Mouse (Mus musculus) thymus, postnatal 10 days (tissue): ENCODE measurements around the gene B3galt4.

Source experiments
- DNase-seq, 2 experiments: peaks; one replicate each; pipeline ENCODE4 v3.0.0; 2021; ENCODE audit warnings: low spot score in 2 of 2

Gene B3galt4

GRCm38 (mm10) chr17:33943454-33943853 is 7.8 kb downstream of the B3galt4 start:
- DNase-seq: no peak

- no peak for DNase-seq
Observed at GRCm38 (mm10) chr17:33941381-33941780, 9.9 kb downstream of the B3galt4 start.

- no peak for DNase-seq
Observed at GRCm38 (mm10) chr17:33940981-33941380, 10.3 kb downstream of the B3galt4 start.

GRCm38 (mm10) chr17:33940206-33940805 is 11.0 kb downstream of the B3galt4 start, which contains the start of the genes Pfdn6 and Wdr46:
Gene Pfdn6, minus strand, starts transcription at chr17:33940343.
Gene Wdr46, plus strand, starts transcription at chr17:33940660.
- peak; percentile 74 to 85 for DNase-seq

- DNase-seq: no peak
Observed at GRCm38 (mm10) chr17:33938783-33939182, 12.5 kb downstream of the B3galt4 start.

- DNase-seq: no peak
Observed at GRCm38 (mm10) chr17:33936993-33937392, 14.3 kb downstream of the B3galt4 start.

- DNase-seq: no peak
Observed at GRCm38 (mm10) chr17:33935422-33936055, 15.7 kb downstream of the B3galt4 start.

- DNase-seq: no peak
Observed at GRCm38 (mm10) chr17:33932970-33933369, 18.3 kb downstream of the B3galt4 start.

- DNase-seq: no peak
Observed at GRCm38 (mm10) chr17:33932448-33932847, 18.8 kb downstream of the B3galt4 start.

GRCm38 (mm10) chr17:33931947-33932346 is 19.3 kb downstream of the B3galt4 start:
- no peak for DNase-seq

GRCm38 (mm10) chr17:33931159-33931866 is 20.0 kb downstream of the B3galt4 start:
- no peak for DNase-seq

GRCm38 (mm10) chr17:33930280-33931158 is 20.8 kb downstream of the B3galt4 start:
- peak; percentile 67 to 72 for DNase-seq

GRCm38 (mm10) chr17:33929371-33930279 is 21.7 kb downstream of the B3galt4 start, which contains the start of gene Rgl2:
Gene Rgl2, plus strand, starts transcription at chr17:33929543.
- peak; percentile 94 to 97 for DNase-seq

- DNase-seq: no peak
Observed at GRCm38 (mm10) chr17:33928251-33928947, 22.9 kb downstream of the B3galt4 start.

GRCm38 (mm10) chr17:33926207-33926932 is 24.9 kb downstream of the B3galt4 start:
- no peak for DNase-seq

- no peak for DNase-seq
Observed at GRCm38 (mm10) chr17:33925406-33926116, 25.7 kb downstream of the B3galt4 start.

GRCm38 (mm10) chr17:33924577-33925283 is 26.6 kb downstream of the B3galt4 start:
- DNase-seq: peak in 1 of 2 experiments; percentile 53

- DNase-seq: no peak
Observed at GRCm38 (mm10) chr17:33921361-33921760, 29.9 kb downstream of the B3galt4 start.
